Mouse (Mus musculus): Measurements from ENCODE around the gene Pilra. TPM values are rescaled to one million over a fixed set of nuclear protein-coding genes. Genes with fewer than 3 reads are reported as not detected.
"Not testable (repeated sequence)": the region's sequence is repeated elsewhere in the genome, so short reads cannot be mapped to it uniquely, and the experiment has no call there.

Gene Pilra
- polyA plus RNA-seq (2012; rRNA removed) = 26.0 and 31.2 TPM in 2 replicates

GRCm38 (mm10) chr5:137835966-137836520 lies at the start of gene Pilra:
Gene Pilra (minus strand): TSS chr5:137836281.
- not testable (repeated sequence) for DNase-seq (ENCODE audit: low spot score)

- no peak for DNase-seq (ENCODE audit: low spot score)
Measured at GRCm38 (mm10) chr5:137883345-137883744, 47.3 kb upstream of the Pilra start.

- no peak for DNase-seq (ENCODE audit: low spot score)
Measured at GRCm38 (mm10) chr5:137882922-137883321, 46.8 kb upstream of the Pilra start.

- DNase-seq (ENCODE audit: low spot score) = no peak
Measured at GRCm38 (mm10) chr5:137877860-137878259, 41.8 kb upstream of the Pilra start.

GRCm38 (mm10) chr5:137875054-137875453 lies 39.0 kb upstream of the Pilra start:
- DNase-seq (ENCODE audit: low spot score) = no peak

GRCm38 (mm10) chr5:137872381-137872702 lies 36.3 kb upstream of the Pilra start:
- DNase-seq (ENCODE audit: low spot score) = not testable (repeated sequence)

- DNase-seq (ENCODE audit: low spot score) = not testable (repeated sequence)
Measured at GRCm38 (mm10) chr5:137871644-137872380, 35.7 kb upstream of the Pilra start, which contains the start of gene Pilrb2. Gene Pilrb2 (minus strand): TSS chr5:137871815.

- not testable (repeated sequence) for DNase-seq (ENCODE audit: low spot score)
Measured at GRCm38 (mm10) chr5:137868600-137868999, 32.5 kb upstream of the Pilra start.

- not testable (repeated sequence) for DNase-seq (ENCODE audit: low spot score)
Measured at GRCm38 (mm10) chr5:137864008-137864407, 27.9 kb upstream of the Pilra start.

- not testable (repeated sequence) for DNase-seq (ENCODE audit: low spot score)
Measured at GRCm38 (mm10) chr5:137857960-137858710, 22.1 kb upstream of the Pilra start, which contains the start of gene Pilrb1. Gene Pilrb1 (minus strand): TSS chr5:137858106.

GRCm38 (mm10) chr5:137856870-137857269 lies 20.8 kb upstream of the Pilra start:
- DNase-seq (ENCODE audit: low spot score) = not testable (repeated sequence)

GRCm38 (mm10) chr5:137854907-137855306 lies 18.8 kb upstream of the Pilra start:
- DNase-seq (ENCODE audit: low spot score) = not testable (repeated sequence)

- DNase-seq (ENCODE audit: low spot score) = not testable (repeated sequence)
Measured at GRCm38 (mm10) chr5:137850313-137850712, 14.2 kb upstream of the Pilra start.

GRCm38 (mm10) chr5:137837110-137837509 lies 1.0 kb upstream of the Pilra start:
- not testable (repeated sequence) for DNase-seq (ENCODE audit: low spot score)

GRCm38 (mm10) chr5:137836611-137837010 lies 530 bp upstream of the Pilra start:
- no peak for DNase-seq (ENCODE audit: low spot score)

GRCm38 (mm10) chr5:137833500-137833899 lies 2.6 kb downstream of the Pilra start:
- no peak for DNase-seq (ENCODE audit: low spot score)

GRCm38 (mm10) chr5:137831506-137831905 lies 4.6 kb downstream of the Pilra start:
- no peak for DNase-seq (ENCODE audit: low spot score)

GRCm38 (mm10) chr5:137831106-137831505 lies 5.0 kb downstream of the Pilra start:
- DNase-seq (ENCODE audit: low spot score) = no peak

GRCm38 (mm10) chr5:137830238-137830637 lies 5.8 kb downstream of the Pilra start:
- DNase-seq (ENCODE audit: low spot score) = no peak

GRCm38 (mm10) chr5:137828694-137829093 lies 7.4 kb downstream of the Pilra start:
- no peak for DNase-seq (ENCODE audit: low spot score)

GRCm38 (mm10) chr5:137826421-137826820 lies 9.7 kb downstream of the Pilra start:
- DNase-seq (ENCODE audit: low spot score) = no peak

GRCm38 (mm10) chr5:137825971-137826370 lies 10.1 kb downstream of the Pilra start:
- no peak for DNase-seq (ENCODE audit: low spot score)

GRCm38 (mm10) chr5:137825030-137825429 lies 11.1 kb downstream of the Pilra start:
- no peak for DNase-seq (ENCODE audit: low spot score)

All from urinary bladder, adult 2 months (tissue).